Mouse (Mus musculus): ENCODE measurements around the gene Atad1. TPM values are rescaled to one million over a fixed set of nuclear protein-coding genes. Genes with fewer than 3 reads are reported as not detected.

Gene Atad1
- total and polyA plus RNA-seq, 2 experiments from 2014 or later = 61.5 to 107 TPM

DNA sequence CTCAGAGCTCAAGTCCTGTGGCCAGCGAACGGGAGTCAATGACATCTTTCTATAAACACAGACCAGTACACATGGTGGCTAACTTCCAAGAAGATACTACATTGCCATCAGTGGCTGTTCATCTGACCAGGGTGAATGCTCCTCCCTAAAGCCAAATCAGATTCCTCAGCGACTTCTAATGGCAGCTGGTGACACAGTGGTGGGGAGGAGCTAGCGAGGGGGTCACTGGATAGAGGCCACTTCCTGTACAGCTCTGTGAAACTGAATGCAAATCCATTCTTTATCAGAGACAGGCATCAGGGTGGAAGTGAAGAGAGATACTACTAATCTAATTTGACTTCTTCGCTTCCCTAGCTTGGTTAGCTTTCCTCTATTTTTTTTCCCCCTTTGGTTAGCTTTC, 86.5 kb downstream of the Atad1 start:
- ATAC-seq (ENCODE audit: insufficient read depth, low read depth) (no peak), DNase-seq (ENCODE audit: low spot score) (no peak)
- Histone ChIP-seq H3K4me2 (ENCODE audit: low read depth, low read length) (no peak overlapping the region), H3K4me3 (ENCODE audit: low read depth, low read length) (no peak overlapping the region), H3K9ac (replicated peaks; ENCODE audit: low read depth, low read length) (no peak overlapping the region), H3K27ac (ENCODE audit: low read depth) (no peak overlapping the region), H3K4me1 (ENCODE audit: control insufficient read depth, insufficient read depth) (no peaks in the 10 kb centered on the region), H3K36me3 (replicated peaks; ENCODE audit: control insufficient read depth, insufficient read depth, low read length) (no peaks in the 10 kb centered on the region), H3K9me3 (replicated peaks; ENCODE audit: control insufficient read depth, low read length) (no peaks in the 10 kb centered on the region), H3K27me3 (ENCODE audit: control insufficient read depth, insufficient read depth, low read length) (no peaks in the 10 kb centered on the region)
- 65% methylated on average over 5 of the region's 5 CpGs for WGBS
- TF ChIP-seq CTCF (IDR thresholded peaks at IDR 0.05; ENCODE audit: low read depth) (no peak), EP300 (IDR thresholded peaks at IDR 0.05; ENCODE audit: low read depth) (no peak)

GRCm38 (mm10) chr19:32651046-32651445, 88.5 kb downstream of the Atad1 start:
- ATAC-seq (ENCODE audit: insufficient read depth, low read depth) = no peak
- no peak for DNase-seq (ENCODE audit: low spot score)
- Histone ChIP-seq H3K4me3 (ENCODE audit: low read depth, low read length) (no peak overlapping the region), H3K27me3 (ENCODE audit: control insufficient read depth, insufficient read depth, low read length) (no peaks in the 10 kb centered on the region), H3K4me2 (ENCODE audit: low read depth, low read length) (no peak overlapping the region), H3K4me1 (ENCODE audit: control insufficient read depth, insufficient read depth) (no peaks in the 10 kb centered on the region), H3K9ac (replicated peaks; ENCODE audit: low read depth, low read length) (no peak overlapping the region), H3K9me3 (replicated peaks; ENCODE audit: control insufficient read depth, low read length) (no peaks in the 10 kb centered on the region), H3K27ac (ENCODE audit: low read depth) (no peak overlapping the region), H3K36me3 (replicated peaks; ENCODE audit: control insufficient read depth, insufficient read depth, low read length) (no peaks in the 10 kb centered on the region)
- TF ChIP-seq EP300 (IDR thresholded peaks at IDR 0.05; ENCODE audit: low read depth) = no peak
- TF ChIP-seq CTCF (IDR thresholded peaks at IDR 0.05; ENCODE audit: low read depth) = no peak
- 84% methylated on average over 5 of the region's 5 CpGs for WGBS

GRCm38 (mm10) chr19:32648019-32648571, 91.5 kb downstream of the Atad1 start:
- WGBS = 35% methylated on average over 10 of the region's 10 CpGs
- H3K4me3 ChIP-seq (ENCODE audit: low read depth, low read length) = no peak overlapping the region
- no peak overlapping the region for H3K4me2 ChIP-seq (ENCODE audit: low read depth, low read length)
- no peak for ATAC-seq (ENCODE audit: insufficient read depth, low read depth)
- 0 out of 2 replicates have a peak, but pooled peaks cover 6% of the 10 kb centered on the region for H3K36me3 ChIP-seq (replicated peaks; ENCODE audit: control insufficient read depth, insufficient read depth, low read length)
- no peaks in the 10 kb centered on the region for H3K27me3 ChIP-seq (ENCODE audit: control insufficient read depth, insufficient read depth, low read length)
- peaks cover 5% of the 10 kb centered on the region; the same call in 1 of the 2 replicates for H3K9me3 ChIP-seq (replicated peaks; ENCODE audit: control insufficient read depth, low read length)
- H3K4me1 ChIP-seq (ENCODE audit: control insufficient read depth, insufficient read depth) = no peaks in the 10 kb centered on the region
- no peak for DNase-seq (ENCODE audit: low spot score)
- no peak overlapping the region for H3K9ac ChIP-seq (replicated peaks; ENCODE audit: low read depth, low read length)
- TF ChIP-seq CTCF (IDR thresholded peaks at IDR 0.05; ENCODE audit: low read depth) = no peak
- TF ChIP-seq EP300 (IDR thresholded peaks at IDR 0.05; ENCODE audit: low read depth) = no peak
- no peak overlapping the region for H3K27ac ChIP-seq (ENCODE audit: low read depth)

DNA sequence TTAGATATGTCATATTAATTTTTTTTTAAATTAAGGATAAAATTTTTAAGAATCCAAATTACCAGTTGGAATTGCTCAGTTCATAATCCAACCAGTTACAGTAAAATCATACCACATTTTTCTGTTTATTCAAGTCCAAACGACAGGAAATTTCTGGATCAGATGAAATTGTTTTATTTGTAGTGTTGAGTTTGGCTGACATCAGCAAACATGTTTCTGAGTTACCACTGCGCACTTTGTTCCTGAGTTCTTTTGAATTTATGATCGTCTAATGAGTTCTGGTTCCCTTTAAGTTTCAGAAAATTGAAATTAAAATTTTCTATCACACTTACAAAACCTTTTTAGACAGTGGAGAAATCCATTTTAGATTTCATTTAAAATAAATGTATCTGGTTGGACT, 93.2 kb downstream of the Atad1 start:
- H3K4me3 ChIP-seq (ENCODE audit: low read depth, low read length) = no peak overlapping the region
- H3K27ac ChIP-seq (ENCODE audit: low read depth) = no peak overlapping the region
- no peaks in the 10 kb centered on the region for H3K27me3 ChIP-seq (ENCODE audit: control insufficient read depth, insufficient read depth, low read length)
- ATAC-seq (ENCODE audit: insufficient read depth, low read depth) (no peak), DNase-seq (ENCODE audit: low spot score) (no peak)
- no peak for TF ChIP-seq EP300 (IDR thresholded peaks at IDR 0.05; ENCODE audit: low read depth)
- 86% methylated on average over 3 of the region's 3 CpGs for WGBS
- 0 out of 2 replicates have a peak, but pooled peaks cover 6% of the 10 kb centered on the region for H3K36me3 ChIP-seq (replicated peaks; ENCODE audit: control insufficient read depth, insufficient read depth, low read length)
- no peaks in the 10 kb centered on the region for H3K4me1 ChIP-seq (ENCODE audit: control insufficient read depth, insufficient read depth)
- no peak overlapping the region for H3K9ac ChIP-seq (replicated peaks; ENCODE audit: low read depth, low read length)
- no peak overlapping the region for H3K4me2 ChIP-seq (ENCODE audit: low read depth, low read length)
- H3K9me3 ChIP-seq (replicated peaks; ENCODE audit: control insufficient read depth, low read length) = peaks cover 5% of the 10 kb centered on the region; the same call in 1 of the 2 replicates

- Histone ChIP-seq H3K4me1 (ENCODE audit: control insufficient read depth, insufficient read depth) (no peaks in the 10 kb centered on the region), H3K36me3 (replicated peaks; ENCODE audit: control insufficient read depth, insufficient read depth, low read length) (0 out of 2 replicates have a peak, but pooled peaks cover 6% of the 10 kb centered on the region), H3K27me3 (ENCODE audit: control insufficient read depth, insufficient read depth, low read length) (no peaks in the 10 kb centered on the region), H3K4me3 (ENCODE audit: low read depth, low read length) (no peak overlapping the region), H3K4me2 (ENCODE audit: low read depth, low read length) (no peak overlapping the region), H3K27ac (ENCODE audit: low read depth) (no peak overlapping the region), H3K9ac (replicated peaks; ENCODE audit: low read depth, low read length) (no peak overlapping the region), H3K9me3 (replicated peaks; ENCODE audit: control insufficient read depth, low read length) (peaks cover 5% of the 10 kb centered on the region; the same call in 1 of the 2 replicates)
- TF ChIP-seq CTCF (IDR thresholded peaks at IDR 0.05; ENCODE audit: low read depth) = no peak
- no peak for TF ChIP-seq EP300 (IDR thresholded peaks at IDR 0.05; ENCODE audit: low read depth)
- WGBS = 88% methylated on average over 7 of the region's 7 CpGs
- DNase-seq (ENCODE audit: low spot score) (no peak), ATAC-seq (ENCODE audit: insufficient read depth, low read depth) (no peak)
Observed at GRCm38 (mm10) chr19:32645939-32646338, 93.6 kb downstream of the Atad1 start.

- Histone ChIP-seq H3K9me3 (replicated peaks; ENCODE audit: control insufficient read depth, low read length) (peaks cover 5% of the 10 kb centered on the region; the same call in 1 of the 2 replicates), H3K4me2 (ENCODE audit: low read depth, low read length) (no peak overlapping the region), H3K27me3 (ENCODE audit: control insufficient read depth, insufficient read depth, low read length) (no peaks in the 10 kb centered on the region), H3K27ac (ENCODE audit: low read depth) (no peak overlapping the region), H3K4me1 (ENCODE audit: control insufficient read depth, insufficient read depth) (no peaks in the 10 kb centered on the region), H3K4me3 (ENCODE audit: low read depth, low read length) (no peak overlapping the region), H3K9ac (replicated peaks; ENCODE audit: low read depth, low read length) (no peak overlapping the region), H3K36me3 (replicated peaks; ENCODE audit: control insufficient read depth, insufficient read depth, low read length) (0 out of 2 replicates have a peak, but pooled peaks cover 6% of the 10 kb centered on the region)
- DNase-seq (ENCODE audit: low spot score) (no peak), ATAC-seq (ENCODE audit: insufficient read depth, low read depth) (no peak)
- no peak for TF ChIP-seq CTCF (IDR thresholded peaks at IDR 0.05; ENCODE audit: low read depth)
- TF ChIP-seq EP300 (IDR thresholded peaks at IDR 0.05; ENCODE audit: low read depth) = no peak
- 83% methylated on average over 3 of the region's 3 CpGs for WGBS
Observed at GRCm38 (mm10) chr19:32643642-32644041, 95.9 kb downstream of the Atad1 start.
